Mouse (Mus musculus) kidney, postnatal 36 days (tissue): Measurements from ENCODE around the gene Srsf5.

ENCODE experiments used
- DNase-seq, 2 experiments: peaks; one replicate each; pipeline ENCODE4 v3.0.0; 2021 to 2022; ENCODE audit warnings: mixed read lengths in 2 of 2

The Srsf5 gene

DNA sequence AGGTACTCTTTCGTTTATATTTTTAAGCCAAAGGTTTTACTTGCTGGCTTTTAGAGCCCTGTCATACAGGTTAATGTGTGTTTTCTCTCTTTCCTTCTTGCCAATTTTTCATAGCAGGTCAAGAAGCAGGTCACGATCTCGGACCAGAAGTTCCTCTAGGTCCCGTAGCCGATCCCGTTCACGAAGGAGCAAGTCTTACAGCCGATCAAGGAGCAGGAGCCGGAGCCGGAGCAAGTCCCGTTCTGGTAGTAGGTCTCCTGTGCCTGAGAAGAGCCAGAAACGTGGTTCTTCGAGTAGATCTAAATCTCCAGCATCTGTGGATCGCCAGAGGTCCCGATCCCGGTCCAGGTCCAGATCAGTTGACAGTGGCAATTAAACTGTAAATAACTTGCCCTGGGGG, 4.3 kb downstream of the Srsf5 start:
- DNase-seq: peak in 1 of 2 experiments; percentile 32

DNA sequence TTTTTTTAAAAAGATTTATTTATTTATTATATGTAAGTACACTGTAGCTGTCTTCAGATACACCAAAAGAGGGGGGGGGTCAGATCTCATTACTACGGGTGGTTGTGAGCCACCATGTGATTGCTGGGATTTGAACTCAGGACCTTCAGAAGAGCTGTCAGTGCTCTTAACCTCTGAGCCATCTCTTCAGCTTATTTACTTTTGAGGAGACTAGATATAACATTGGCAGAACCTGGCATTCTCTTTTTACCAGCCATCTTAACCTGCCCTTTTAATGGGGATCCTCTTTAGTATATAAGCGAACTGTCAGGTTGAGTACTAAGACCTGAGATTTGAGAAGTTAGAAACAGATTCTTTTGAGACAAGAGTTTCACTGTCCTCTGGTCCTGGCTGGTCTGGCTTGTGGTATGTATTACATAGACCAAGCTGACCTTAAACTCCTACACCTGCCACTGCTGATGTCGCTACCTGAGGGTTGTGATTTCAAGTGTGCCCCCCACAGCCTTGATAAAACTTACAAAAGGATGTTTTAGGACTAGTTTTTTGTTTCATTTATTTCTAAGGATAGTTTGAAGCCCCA, 6.4 kb downstream of the Srsf5 start:
- DNase-seq: no peak

DNA sequence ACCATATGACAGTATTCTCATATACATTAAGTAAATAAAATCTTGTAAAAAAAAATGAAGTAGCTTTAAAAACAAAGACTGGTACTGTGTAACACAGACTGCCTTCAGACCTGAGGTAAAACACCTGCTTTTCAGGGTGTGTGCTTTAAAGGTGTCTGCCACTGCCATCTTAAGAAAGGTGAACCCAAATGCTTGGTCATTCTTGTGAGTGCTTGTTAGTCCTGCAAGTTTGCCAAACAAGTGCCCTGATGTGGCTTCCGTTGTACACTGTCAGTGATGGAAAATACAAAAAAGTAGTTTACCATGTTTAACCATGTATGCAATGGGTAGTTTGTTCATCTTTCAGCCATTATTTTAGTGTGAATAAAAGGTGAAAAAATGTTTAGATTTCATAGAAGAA, 7.2 kb downstream of the Srsf5 start:
- DNase-seq: no peak

DNA sequence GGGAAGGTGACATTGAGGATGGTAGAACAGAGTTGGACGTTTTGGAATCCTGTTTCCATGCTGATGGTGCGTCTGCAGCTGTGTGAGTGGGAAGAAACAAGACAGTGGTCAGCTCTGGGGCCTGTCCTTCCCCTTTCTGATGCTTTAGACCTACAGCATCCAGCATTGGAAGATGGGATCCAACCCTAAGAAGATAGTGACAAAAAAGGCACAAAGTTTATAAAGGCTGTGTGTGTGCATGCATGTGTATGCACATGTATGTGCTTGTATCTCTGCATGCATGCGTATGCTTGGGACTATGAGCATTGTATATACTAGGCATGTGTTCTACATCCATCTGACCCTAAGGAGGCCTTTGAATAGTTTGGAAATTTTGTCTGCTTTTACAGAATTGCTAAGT, 10.7 kb downstream of the Srsf5 start:
- no peak for DNase-seq

DNA sequence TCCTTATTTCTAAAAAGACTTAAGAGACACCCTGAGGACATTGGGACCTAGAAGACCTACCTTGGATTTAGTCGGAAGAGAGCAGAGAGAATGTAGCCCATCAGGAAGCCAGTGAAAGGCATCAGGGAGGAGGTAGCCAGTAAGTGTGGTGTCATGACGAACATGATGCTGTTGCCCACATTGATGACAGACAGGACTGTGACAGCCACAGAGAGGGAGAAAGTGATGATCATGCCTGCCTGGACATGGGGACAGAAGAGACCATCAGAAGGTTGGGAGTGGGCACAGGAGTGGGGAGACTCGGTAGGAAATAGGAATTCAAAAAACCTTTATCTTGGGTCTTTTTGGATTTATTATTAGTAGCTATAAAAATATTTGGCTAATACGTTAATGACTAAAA, 12.7 kb downstream of the Srsf5 start:
- no peak for DNase-seq

DNA sequence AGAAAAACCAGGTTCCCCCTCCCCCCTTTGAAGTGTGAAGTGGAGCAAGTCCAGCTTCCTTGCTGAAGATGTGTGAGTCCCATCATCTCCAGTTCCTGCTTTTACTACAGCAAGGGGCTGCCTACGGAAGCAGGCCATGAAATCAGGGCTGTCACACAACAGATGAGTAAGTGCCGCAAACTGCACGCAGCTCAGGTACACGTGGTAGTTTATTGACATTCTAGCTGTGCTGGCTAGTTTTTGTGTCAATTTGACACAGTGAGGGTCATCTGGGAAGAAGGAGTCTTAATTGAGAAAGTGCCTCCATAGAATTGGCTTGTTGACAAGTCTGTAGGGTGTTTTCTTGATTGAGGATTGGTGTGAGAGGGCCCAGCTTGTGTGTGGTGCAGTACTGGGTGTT, 17.3 kb downstream of the Srsf5 start:
- no peak for DNase-seq

DNA sequence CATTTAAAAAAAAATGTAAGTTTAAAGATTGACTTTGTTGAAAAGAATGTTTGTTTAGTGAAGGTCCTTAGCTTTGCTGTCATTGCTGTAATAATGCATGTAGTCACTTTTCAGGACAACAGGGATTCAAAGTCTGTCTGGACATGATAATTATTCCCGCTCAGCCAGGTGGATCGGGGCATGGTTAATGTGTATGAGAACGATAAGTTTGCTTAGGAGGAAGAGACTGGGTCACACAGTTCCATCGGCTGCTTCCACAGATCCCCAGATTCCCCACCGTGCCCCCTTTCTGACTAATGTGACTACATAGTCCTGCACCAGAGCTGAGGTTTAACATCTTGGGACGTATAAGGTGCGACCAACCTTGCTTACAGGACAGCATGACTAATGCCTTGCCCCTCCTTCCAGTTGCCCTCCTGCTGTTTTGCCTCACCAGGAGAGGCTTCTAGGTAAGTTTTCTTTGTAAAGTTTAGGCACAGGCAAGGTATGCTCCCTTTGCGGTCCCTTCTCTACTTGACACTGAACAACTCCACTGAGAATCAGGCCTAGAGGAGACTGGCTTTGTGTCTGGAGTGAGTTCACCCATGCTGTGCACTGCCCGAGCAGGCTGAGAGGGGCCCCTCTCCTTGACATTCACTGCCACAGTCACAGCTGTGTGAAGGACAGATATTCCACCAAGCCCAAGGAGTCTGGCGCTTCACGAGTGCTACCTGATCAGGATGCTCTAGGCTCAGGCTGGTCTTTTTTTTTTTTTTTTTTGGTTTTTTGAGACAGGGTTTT, 20.9 kb downstream of the Srsf5 start:
- peak; percentile 53 to 72 for DNase-seq

DNA sequence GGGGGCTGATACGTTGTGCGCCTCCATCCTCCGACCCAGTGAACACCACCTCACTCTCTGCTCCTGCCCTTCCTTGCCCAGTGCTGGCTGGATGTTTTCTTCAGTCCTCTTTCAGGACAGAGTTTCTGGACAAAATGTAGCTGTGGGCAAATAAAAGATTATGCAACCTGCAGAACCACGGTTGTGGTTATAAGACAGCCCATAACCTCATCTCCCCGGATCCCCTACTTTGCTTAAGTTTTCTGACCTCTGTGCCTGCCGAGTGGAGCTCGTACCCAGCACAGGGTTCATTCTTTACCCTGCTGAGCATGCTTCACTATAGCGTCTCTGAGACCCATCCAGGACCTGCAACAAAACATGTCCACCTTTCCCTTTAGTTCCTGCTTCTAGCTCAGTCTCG, 22.6 kb downstream of the Srsf5 start:
- no peak for DNase-seq

DNA sequence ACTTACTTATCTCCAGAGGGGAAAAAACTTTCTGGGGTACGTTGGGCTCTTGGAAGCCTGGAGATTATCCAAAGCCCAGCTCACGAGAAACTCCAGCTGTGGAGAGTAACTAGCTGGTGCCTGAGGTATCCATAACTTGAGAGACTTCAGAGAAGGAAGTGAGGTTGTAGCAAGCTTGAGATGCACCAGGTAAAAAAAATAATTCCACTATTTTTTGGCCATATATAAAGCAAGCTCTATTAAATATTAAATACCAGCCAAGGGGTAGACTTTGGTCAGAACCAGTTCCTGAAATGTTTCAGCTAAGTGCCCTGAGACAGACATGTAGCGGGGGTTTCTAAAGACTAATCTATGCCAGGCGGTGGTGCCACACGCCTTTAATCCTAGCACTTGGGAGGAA, 23.3 kb downstream of the Srsf5 start, which contains the start of gene Slc10a1:
Gene Slc10a1, minus strand, starts transcription at position 101 of the 400 bp plus-strand sequence.
- DNase-seq: no peak

DNA sequence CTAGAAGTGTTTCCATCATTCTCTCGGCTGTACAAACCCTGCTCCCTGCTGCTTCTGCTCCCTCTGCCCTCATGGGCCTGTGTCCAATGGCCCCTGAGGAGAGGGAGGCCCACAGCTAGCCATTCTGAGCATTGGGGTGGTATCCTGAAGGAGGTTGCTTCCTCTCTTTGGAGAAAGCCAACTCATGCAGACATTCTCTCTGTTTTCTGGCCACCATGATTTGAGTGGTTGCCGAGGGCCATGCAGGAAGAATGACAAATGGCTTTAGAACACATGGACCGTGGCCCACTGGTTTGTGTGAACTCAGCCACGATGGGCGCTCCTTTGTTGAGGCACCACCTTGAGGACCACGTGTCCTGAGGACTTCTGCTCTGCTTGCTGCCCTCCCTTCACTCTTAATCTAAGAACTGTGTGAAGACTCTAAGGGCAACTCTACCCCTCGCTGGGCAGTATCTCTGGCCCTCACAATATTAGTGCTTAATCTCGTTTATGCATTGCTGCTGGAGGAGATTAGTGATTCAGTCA, 24.9 kb downstream of the Srsf5 start:
- DNase-seq: no peak

DNA sequence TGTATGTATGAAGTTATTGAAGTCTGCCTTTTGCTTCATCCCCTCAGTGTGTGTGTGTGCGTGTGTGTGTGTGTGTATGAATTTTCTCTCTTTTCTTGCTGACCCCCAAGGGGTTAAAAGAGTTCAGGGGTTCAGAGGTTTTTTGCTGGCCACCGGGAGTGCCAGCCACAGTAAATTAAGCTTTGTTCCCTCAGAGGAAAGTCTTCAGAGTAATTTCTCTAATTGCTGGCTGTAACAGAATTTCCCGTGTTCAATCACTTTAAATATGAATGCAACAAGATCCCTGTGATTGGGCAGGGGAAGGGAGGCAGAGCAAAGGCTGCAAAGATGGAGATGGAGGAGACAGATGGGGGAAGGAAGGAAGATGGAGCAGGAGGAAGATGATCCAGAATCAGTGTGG, 26.5 kb downstream of the Srsf5 start:
- DNase-seq: no peak

DNA sequence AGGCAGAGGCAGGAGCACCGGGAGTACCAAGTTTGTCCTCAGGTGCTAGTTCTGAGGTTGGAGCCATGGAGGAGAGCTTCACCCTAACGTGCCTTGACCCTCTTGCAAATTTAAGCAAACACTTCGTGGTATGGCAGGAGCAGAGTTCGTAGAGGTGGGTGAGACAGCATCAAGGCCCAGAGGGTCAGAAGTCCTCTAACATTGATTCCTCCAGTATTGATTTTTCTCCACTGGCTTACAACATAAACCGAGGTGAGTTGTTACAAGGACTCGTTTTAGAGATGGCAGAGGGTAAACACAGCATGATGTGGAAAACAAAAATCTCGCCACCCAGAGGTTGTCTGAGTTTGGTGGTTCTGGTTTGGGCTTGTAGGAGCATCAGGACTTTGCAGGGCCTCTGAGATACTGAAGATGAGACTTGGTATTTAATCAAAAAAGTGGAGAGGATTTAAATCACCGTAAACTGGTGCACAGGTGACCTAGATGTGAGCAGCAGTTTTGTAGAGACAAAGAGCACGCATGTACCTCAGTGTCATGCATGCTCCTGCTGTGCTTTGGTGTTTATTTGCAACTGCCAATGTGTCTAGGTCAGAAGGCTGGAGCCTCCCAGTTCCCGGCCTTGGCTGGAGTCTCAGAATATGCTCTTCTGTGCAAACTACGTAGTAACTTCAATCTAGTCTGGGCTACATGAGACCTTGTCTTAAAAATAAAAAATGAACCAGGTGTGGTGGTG, 30.8 kb downstream of the Srsf5 start:
- DNase-seq: no peak

DNA sequence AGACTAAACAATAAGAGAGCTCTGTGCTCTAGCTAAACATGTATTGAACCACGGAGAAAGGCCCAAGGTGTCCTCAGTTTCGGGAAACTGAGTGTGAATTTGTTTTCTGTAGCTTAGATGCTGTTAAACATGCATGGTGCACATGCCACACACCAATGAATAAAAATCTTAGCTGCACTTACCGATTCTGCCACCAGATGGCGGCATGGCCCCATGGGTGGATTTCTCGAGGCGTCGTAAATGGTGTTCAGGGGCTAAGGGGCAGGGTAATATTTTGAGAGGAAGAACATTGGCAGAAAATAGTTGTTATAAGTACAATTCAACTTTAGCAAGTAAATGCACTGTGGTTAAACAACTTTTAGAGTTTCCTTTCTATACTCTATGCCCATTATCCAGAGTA, 37.0 kb downstream of the Srsf5 start:
- peak; percentile 46 to 83 for DNase-seq

DNA sequence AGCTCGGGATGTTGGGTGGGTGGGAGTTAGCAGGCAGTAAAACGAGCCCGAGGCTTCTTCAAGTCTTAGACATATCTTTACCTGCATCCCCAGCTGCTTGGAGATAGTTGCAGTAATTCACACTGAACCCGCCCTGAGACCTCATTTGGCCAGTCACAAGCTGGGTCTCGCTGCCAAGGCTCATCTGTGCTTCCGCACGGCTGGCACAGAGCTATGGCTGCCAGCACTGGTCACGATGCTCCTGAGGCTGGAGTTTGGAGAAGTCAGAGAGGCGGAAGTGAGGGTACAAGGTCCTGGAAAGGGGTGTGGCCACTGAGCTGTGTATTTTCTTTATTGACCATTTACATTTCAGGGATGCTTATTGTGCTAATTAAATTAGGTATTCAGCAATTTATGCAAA, 38.4 kb downstream of the Srsf5 start:
- DNase-seq: no peak

DNA sequence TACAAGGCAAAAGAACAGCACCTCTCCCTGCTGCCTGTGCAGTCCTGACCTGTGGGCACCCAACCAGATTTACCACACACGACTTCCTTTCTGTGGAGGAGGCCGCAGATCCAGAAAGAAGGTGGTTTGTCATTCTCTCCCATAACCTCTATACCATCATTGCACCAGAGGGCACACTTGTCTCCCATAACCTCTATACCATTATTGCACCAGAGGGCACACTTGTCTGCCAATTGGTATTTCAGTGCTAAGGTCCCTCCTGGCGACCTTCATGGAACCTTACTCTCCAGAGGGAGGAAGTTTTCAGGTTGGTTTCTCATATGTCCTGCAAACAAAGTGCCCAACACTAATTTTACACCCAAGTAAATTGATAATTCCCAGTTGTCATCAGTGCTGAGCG, 41.3 kb downstream of the Srsf5 start:
- no peak for DNase-seq

DNA sequence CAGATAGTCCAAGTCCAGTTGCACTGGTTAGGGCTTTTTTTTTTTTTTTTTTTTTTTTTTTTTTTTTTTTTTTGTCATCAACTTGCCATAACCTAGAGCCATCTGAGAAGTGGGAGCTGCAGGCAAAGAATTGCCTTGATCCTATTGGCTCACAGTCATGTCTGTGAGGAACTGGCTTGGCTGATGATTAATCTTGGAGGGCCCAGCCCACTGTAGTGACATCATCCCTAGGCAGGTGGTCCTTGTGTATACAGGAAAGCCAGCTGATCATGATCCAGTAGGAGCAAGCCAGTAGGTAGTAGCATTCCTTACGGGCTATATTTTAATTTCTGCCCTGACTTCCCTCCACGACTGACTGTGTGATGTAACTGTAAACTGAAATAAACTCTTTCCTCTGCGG, 43.0 kb downstream of the Srsf5 start:
- DNase-seq: no peak

DNA sequence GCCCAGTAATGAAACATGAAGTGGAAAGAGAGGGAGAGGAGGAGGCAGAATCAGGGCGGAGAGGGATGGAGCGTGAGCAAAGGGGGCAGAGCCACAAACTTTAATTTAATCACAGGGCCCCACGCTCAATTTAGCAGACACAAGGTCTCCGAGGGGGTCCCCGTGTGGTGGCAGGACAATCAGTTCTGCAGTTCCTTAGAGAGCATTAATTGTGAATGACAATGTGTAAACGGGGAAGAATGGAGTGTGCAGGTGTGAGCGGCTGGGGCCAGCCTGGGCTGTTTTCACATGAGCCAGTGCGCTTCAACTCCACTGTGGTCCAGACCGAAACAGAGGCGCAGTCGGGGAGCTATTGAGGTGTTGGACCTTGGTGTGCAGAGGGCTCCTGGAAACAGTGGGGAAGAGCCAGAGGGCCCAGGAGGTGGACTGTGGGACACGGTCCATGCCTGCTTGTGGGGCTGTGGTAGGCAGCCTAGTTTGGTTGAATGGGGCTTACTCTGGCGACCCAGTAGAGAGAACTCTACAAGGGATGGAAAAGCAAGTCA, 45.7 kb downstream of the Srsf5 start:
- no peak for DNase-seq

DNA sequence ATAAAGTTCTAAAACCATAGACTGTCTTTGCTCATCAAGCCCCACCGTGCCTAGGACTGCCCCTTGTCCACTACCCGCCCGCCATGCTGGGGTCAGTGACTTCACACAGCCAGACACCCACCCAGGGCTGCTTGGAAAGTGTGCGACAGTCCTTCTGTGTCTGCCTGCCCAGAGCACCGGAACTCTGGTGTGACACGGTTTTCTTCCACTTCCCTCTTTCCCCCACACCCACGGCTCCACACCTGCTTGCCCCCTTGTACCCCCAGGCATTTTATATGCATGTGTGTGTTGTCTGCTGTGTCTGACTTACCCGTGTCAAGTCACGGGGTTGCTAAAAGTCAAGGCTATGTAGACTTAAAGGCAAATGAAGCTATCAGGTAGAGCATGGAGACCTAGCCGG, 46.5 kb downstream of the Srsf5 start:
- no peak for DNase-seq

DNA sequence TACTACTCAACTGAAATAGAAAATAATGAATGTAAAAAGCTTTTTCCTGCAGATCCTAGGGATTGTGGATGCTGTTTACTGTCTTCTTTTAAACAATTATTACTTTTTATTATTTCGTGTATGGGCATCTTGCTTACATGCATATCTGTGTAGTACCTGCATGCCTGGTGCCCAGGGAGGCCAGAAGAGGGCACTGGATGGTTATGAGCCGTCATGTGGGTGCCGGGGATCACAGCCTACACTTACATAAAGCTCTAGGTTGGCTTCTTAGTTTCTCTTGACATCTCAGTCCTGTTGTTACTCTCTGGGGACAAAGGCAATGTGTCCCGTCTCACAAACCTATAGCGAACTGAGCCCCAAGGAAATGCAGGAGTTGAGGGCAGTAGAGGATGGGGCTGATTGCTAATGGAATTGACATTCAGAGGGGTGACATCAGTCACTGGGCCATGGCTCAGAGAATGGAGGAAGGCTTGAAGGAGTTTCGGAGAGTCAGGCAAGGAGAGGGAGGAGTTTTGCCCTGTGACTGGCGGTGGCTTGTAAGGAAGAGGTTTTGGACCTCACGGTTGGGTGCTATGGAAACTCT, 47.3 kb downstream of the Srsf5 start:
- DNase-seq: no peak

DNA sequence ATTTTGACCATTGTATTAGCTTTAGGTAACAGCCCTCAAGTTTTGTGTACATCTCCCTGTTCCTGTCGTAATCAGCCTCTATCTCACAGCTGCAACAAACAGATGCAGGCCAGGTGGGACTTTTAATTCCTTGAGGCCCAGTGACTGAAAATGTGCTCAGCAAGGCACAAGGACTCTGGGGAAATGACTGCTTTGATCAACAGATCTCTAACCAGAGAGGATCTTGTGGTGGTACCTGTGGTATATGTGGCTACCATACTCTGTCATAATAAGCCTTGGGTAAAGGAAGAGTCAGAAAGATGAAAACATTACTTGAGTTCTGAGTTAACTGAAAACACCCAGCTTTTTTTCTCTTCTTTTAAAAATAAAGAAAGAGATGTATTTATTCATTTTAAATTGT, 48.5 kb downstream of the Srsf5 start:
- DNase-seq: no peak

DNA sequence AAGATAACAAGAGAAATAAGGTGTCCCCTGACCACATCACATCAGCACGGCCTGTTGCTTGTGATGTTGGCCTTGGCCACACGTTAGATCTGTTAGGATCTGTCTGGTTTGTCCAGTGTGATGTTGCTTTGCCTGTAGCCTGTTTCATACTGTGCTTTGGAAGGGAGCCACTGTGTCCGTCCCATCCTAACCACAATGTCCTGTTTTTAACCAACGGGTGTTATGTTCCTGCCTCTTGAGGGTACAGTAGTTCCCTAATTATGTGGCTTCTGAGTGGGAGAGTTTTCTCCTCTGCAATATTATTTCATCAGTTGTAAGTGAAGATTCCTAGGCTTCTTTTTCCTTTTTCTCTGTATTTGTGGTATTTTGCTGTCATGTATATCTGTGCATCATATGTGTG, 50.0 kb downstream of the Srsf5 start:
- DNase-seq: no peak

DNA sequence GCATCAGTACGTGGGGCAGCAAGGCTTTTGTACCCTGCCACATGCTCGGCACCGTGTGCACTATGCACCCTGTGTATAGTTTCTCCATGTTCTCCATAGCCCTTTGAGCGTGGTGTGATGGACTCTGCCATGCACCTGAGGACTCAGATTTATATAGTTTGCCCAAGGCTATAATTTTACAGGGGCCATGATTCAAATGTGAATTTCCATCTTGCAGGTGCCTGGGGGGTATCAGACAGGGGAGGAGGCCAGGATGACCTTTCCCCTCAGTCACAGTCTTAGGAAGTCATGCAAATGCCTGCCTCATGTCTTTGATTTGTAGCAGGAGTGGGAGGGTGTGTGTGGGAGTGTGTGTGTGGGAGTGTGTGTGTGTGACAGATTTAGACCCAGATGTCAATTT, 52.3 kb downstream of the Srsf5 start:
- no peak for DNase-seq

DNA sequence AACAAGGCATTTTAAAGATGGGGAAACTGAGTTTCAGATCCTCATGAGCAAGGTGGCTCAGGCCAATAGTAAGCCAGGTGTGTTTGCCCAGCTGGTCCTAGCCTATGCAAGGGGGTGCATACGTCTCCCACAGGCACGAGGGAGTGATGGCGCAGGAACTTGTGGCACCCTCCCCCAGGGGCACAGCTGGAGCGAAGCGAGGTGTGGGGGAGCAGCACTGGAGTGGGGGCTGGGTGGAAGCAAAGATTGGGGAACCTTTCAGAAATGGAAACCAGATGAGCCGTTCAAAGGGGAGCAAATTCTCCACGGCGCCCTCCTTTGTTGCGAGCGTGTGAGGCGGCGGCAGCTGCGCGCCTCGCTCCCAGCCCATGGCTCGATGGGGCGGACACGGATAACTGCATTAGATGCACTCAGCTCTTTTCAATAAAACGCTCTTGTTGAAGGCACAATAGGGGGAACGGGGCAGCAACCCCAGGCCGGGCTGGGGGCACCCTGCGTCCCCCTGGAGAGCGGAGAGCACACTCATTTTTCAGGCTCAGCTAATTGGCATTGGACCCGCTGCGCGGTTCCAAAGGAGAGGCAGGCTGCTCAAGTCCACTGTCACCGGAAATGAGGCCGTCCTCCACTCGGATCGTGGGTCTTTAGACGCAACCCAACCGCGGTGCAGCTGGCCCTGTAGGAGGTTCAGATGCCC, 53.4 kb downstream of the Srsf5 start:
- no peak for DNase-seq
